Mouse (Mus musculus) kidney, postnatal 0 days (tissue): ENCODE results near the gene Rps6. TPM values are rescaled to one million over a fixed set of nuclear protein-coding genes. Genes with fewer than 3 reads are reported as not detected.

Source experiments
- ATAC-seq: fragments of 200-750 bp; cut with Nextera tagmentation; replicated peaks from 2 replicates; pipeline ENCODE4 v1.8.0; 2017; ENCODE audit warnings: low read depth, moderate number of reproducible peaks, moderate TSS enrichment, moderate library complexity; ENCODE audit not compliant: low FRiP score
- DNase-seq: peaks from one replicate; pipeline ENCODE4 v3.0.0-alpha.2; 2016; ENCODE audit warnings: low spot score
- H3K27ac ChIP-seq: fragments of 300-500 bp; sonication (generic); 2 replicates; pipeline ENCODE4 v1.5.1; 2014; ENCODE audit warnings: mild to moderate bottlenecking
- H3K27me3 ChIP-seq: fragments of 300-500 bp; sonication (generic); 2 replicates; pipeline ENCODE4 v1.6.1; 2014; ENCODE audit warnings: low read length, mixed read lengths; ENCODE audit not compliant: insufficient read depth
- H3K36me3 ChIP-seq: fragments of 300-500 bp; sonication (generic); 2 replicates; pipeline ENCODE4 v1.6.1; 2014; ENCODE audit warnings: low read length, mixed read lengths; ENCODE audit not compliant: insufficient read depth
- H3K4me1 ChIP-seq: fragments of 300-500 bp; sonication (generic); replicated peaks from 2 replicates; pipeline ENCODE4 v1.6.1; 2014; ENCODE audit warnings: antibody characterized with exemption, low read length, mixed read lengths; ENCODE audit not compliant: insufficient read depth
- H3K4me2 ChIP-seq: fragments of 300-500 bp; sonication (generic); 2 replicates; pipeline ENCODE4 v1.6.1; 2014; ENCODE audit warnings: mild to moderate bottlenecking, low read length, moderate library complexity, mixed read lengths
- H3K4me3 ChIP-seq: fragments of 300-500 bp; sonication (generic); replicated peaks from 2 replicates; pipeline ENCODE4 v1.5.1; 2014; ENCODE audit warnings: low read depth, low read length
- H3K9ac ChIP-seq: fragments of 300-500 bp; sonication (generic); 2 replicates; pipeline ENCODE4 v1.6.1; 2014; ENCODE audit warnings: low read depth, low read length
- H3K9me3 ChIP-seq: fragments of 300-500 bp; sonication (generic); replicated peaks from 2 replicates; pipeline ENCODE4 v1.6.1; 2016; ENCODE audit warnings: low read length, inconsistent platforms, mixed read lengths
- CTCF ChIP-seq: IDR thresholded peaks from 2 replicates; pipeline ENCODE4 v1.5.1; 2016; ENCODE audit warnings: antibody characterized with exemption, low read depth, mild to moderate bottlenecking, moderate library complexity
- WGBS: fragments of 180-500 bp; shearing (Covaris S2); extraction: QIAGEN DNeasy Blood & Tissue Kit; methylation state at CpG from one replicate; pipeline ENCODE4 v1.1.7; 2014; 5-methylcytosine and 5-hydroxymethylcytosine counted together
- polyA plus RNA-seq: library from polyadenylated mRNA; unstranded; fragments of >200 nt; fragmentation: Nextera tagmentation; extraction: Ambion mirVana; gene quantifications from 2 replicates; pipeline ENCODE4 v1.2.1, GENCODE M21; 2015

Gene Rps6
- 781 TPM in 2 replicates for polyA plus RNA-seq

DNA sequence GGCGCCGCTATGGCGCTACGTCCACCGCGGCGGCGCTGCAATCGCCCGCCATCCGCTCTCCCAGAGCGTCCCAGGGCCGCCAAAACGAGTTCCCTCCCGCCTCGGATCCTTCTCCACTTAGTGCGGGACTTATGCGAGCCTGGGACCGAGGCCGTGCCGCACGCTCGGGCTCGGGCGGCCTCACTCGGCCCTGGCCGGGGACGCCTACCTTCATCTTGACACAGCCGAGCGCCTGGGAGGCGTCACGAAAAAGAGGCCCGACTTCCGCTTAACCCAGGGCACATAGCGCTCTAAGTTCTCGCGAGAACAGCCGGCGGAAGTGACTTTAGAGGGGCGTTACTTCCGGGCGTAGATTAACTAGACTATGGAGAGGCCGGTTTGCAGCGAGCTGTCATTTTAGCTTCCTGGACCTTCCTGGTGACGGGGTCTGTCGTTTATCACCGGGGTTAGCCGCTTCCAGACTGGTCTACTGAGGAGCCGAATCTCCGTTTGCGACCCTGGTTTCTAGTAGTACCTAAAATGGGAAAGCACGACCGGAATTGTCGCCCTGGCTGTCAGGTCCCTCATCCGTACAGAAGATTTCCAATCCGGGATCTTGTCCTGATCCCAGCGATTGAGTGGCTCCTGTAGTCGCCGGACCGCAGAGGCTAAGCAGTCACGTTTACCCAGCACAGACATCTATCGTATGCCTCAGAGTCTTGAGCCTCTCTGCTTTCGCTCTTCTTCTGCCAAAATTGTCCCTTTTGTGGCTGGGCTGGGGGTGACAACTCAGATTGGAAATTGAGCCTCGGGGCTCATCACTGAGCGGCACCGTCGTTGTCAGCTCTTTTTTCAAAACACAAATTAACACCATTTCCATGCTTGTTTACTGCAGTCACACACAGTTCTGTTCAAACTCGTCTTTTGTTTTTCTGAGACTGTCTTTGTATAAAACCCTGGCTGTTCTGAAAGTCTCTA, at the start of gene Rps6:
Gene Rps6 (minus strand): TSS at position 300 of the 957 bp plus-strand sequence.
- Histone ChIP-seq H3K4me2 (peak within 1 kb of the TSS; percentile 80), H3K36me3 (peaks cover 23% of the 10 kb centered on the region), H3K4me3 (peak within 1 kb of the TSS; percentile 99), H3K9ac (peak within 1 kb of the TSS; percentile 99), H3K27ac (peak within 1 kb of the TSS; percentile 98), H3K9me3 (no peaks in the 10 kb centered on the region), H3K27me3 (no peaks in the 10 kb centered on the region), H3K4me1 (no peaks in the 10 kb centered on the region; the same call in 1 of the 2 replicates)
- under 1% methylated on average over 68 of the region's 68 CpGs for WGBS
- DNase-seq (peak; percentile 98), ATAC-seq (peak; percentile 97)
- no peak for TF ChIP-seq CTCF

DNA sequence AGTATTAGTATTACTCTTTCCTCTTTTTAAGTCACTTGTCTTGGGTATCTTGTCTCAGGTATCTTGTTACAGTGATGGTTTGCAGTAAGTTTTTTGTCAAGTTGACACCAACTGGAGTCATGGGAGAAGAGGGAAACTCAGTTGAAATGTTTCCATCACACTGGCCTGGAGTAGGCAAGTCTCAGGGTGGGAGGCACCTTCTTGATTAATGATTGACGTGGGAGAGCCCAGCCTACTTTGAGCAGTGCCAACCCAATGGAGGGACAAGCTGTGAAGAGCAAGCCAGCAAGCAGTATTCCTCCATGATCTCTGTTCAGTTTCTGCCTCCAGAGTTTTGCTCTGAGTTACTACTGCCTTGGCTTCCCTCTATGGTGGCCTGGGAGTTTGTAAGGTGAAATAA, 48.7 kb upstream of the Rps6 start:
- Histone ChIP-seq H3K4me2 (no peak overlapping the region), H3K27ac (no peak overlapping the region), H3K27me3 (no peaks in the 10 kb centered on the region), H3K9me3 (no peaks in the 10 kb centered on the region), H3K4me3 (no peak overlapping the region), H3K4me1 (no peaks in the 10 kb centered on the region), H3K36me3 (no peaks in the 10 kb centered on the region), H3K9ac (no peak overlapping the region)
- no peak for TF ChIP-seq CTCF
- no peak for ATAC-seq
- 95% methylated on average over 1 of the region's 1 CpGs for WGBS
- no peak for DNase-seq

GRCm38 (mm10) chr4:86904969-86905368, 47.8 kb upstream of the Rps6 start:
- WGBS: 46% methylated on average over 3 of the region's 3 CpGs

DNA sequence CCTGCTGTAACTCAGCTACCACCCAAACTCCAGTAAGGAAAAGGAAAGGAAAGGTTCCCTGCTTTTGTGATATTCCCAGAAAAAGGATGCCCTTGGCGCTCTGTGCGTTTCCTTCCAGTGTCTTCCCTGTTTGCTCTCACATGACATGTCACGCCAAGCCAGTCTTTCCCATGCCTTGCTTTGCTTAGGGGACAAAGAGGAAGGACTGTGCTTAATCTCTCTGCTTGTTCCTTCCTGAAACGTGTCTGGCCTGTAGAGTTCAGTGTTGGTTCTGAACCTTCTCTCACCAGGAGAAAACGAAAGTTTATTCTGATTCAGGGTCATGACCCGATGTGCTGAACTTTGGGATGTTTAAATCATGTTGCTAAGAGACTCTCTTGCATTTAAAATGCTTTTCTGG, 45.1 kb upstream of the Rps6 start:
- peak; percentile 60 for DNase-seq
- Histone ChIP-seq H3K27me3 (no peaks in the 10 kb centered on the region), H3K9ac (no peak overlapping the region), H3K9me3 (no peaks in the 10 kb centered on the region), H3K4me3 (no peak overlapping the region), H3K36me3 (no peaks in the 10 kb centered on the region), H3K27ac (peak overlapping the region; percentile 36; the same call in 1 of the 2 replicates), H3K4me2 (no peak overlapping the region), H3K4me1 (peaks cover 4% of the 10 kb centered on the region; the same call in 1 of the 2 replicates)
- WGBS: 58% methylated on average over 6 of the region's 6 CpGs
- TF ChIP-seq CTCF: no peak
- no peak for ATAC-seq

More at GRCm38 (mm10) chr4:86904969-86905368, 47.8 kb upstream of the Rps6 start:
- Histone ChIP-seq H3K36me3 (no peaks in the 10 kb centered on the region), H3K4me3 (no peak overlapping the region), H3K27ac (no peak overlapping the region), H3K9ac (no peak overlapping the region), H3K27me3 (no peaks in the 10 kb centered on the region), H3K4me1 (peaks cover 3% of the 10 kb centered on the region; the same call in 1 of the 2 replicates), H3K4me2 (no peak overlapping the region), H3K9me3 (no peaks in the 10 kb centered on the region)
- ATAC-seq (no peak), DNase-seq (no peak)
- peak; percentile 43; the same call in 1 of the 2 replicates for TF ChIP-seq CTCF

- Histone ChIP-seq H3K4me3 (no peak overlapping the region), H3K9me3 (no peaks in the 10 kb centered on the region), H3K27ac (peak overlapping the region; percentile 71), H3K27me3 (no peaks in the 10 kb centered on the region), H3K4me1 (peaks cover 4% of the 10 kb centered on the region; the same call in 1 of the 2 replicates), H3K4me2 (no peak overlapping the region), H3K9ac (no peak overlapping the region), H3K36me3 (no peaks in the 10 kb centered on the region)
- ATAC-seq (peak; percentile 76), DNase-seq (peak; percentile 89)
- whole genome bisulfite sequencing: 21% methylated on average over 14 of the region's 14 CpGs
- no peak for TF ChIP-seq CTCF
These were observed 41.7 kb upstream of the Rps6 start for GRCm38 (mm10) chr4:86898791-86899474.

DNA sequence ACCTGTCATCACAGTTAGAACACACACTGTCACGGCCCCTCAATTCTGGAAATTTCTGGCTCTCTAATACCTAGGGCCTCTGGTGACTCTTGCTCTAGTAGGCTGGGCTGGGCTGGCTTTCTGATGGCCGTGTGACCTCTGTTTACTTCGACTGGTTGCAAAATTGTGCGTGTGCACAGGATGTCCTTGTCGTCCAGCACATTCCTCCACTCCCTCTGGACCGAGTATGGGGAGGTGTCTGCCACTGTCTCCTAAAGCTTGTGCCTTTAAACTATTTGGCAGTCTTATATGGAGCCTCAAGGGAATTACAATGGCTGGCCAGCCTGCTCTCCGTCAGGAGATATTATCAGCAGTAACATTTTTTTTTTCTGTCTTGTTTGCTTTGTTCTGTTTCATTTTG, 40.2 kb upstream of the Rps6 start:
- WGBS: 58% methylated on average over 7 of the region's 7 CpGs
- Histone ChIP-seq H3K4me3 (no peak overlapping the region), H3K27ac (peak overlapping the region; percentile 36), H3K27me3 (no peaks in the 10 kb centered on the region), H3K4me2 (no peak overlapping the region), H3K9ac (no peak overlapping the region), H3K4me1 (peaks cover 4% of the 10 kb centered on the region; the same call in 1 of the 2 replicates), H3K9me3 (no peaks in the 10 kb centered on the region), H3K36me3 (no peaks in the 10 kb centered on the region)
- ATAC-seq (no peak), DNase-seq (no peak)
- no peak for TF ChIP-seq CTCF
